Mouse (Mus musculus) midbrain, embryonic 13.5 days (tissue): Measurements from ENCODE around the gene Sfrp5. TPM values are rescaled to one million over a fixed set of nuclear protein-coding genes. Genes with fewer than 3 reads are reported as not detected.

Source experiments
- ATAC-seq: fragments of 200-750 bp; cut with Nextera tagmentation; 2 replicates; pipeline ENCODE4 v1.8.0; 2017; ENCODE audit warnings: mild to moderate bottlenecking, moderate TSS enrichment, moderate library complexity
- H3K27ac ChIP-seq: fragments of 300-500 bp; sonication (generic); 2 replicates; pipeline ENCODE4 v1.5.1; 2015; ENCODE audit warnings: inconsistent platforms, mild to moderate bottlenecking, moderate library complexity
- H3K27me3 ChIP-seq: fragments of 300-500 bp; sonication (generic); 2 replicates; pipeline ENCODE4 v1.6.1; 2015; ENCODE audit warnings: mild to moderate bottlenecking, inconsistent platforms
- H3K36me3 ChIP-seq: fragments of 300-500 bp; sonication (generic); 2 replicates; pipeline ENCODE4 v1.6.1; 2015; ENCODE audit warnings: mild to moderate bottlenecking, inconsistent platforms
- H3K4me1 ChIP-seq: fragments of 300-500 bp; sonication (generic); replicated peaks from 2 replicates; pipeline ENCODE4 v1.6.1; 2015; ENCODE audit warnings: inconsistent platforms
- H3K4me2 ChIP-seq: fragments of 300-500 bp; sonication (generic); replicated peaks from 2 replicates; pipeline ENCODE4 v1.6.1; 2015; ENCODE audit warnings: moderate library complexity, mild to moderate bottlenecking, inconsistent platforms
- H3K4me3 ChIP-seq: fragments of 300-500 bp; sonication (generic); replicated peaks from 2 replicates; pipeline ENCODE4 v1.5.1; 2015; ENCODE audit warnings: mild to moderate bottlenecking, inconsistent platforms
- H3K9ac ChIP-seq: fragments of 300-500 bp; sonication (generic); replicated peaks from 2 replicates; pipeline ENCODE4 v1.6.1; 2015; ENCODE audit warnings: mild to moderate bottlenecking, inconsistent platforms
- H3K9me3 ChIP-seq: fragments of 300-500 bp; sonication (generic); 2 replicates; pipeline ENCODE4 v1.6.1; 2016; ENCODE audit warnings: mild to moderate bottlenecking, inconsistent platforms
- WGBS: fragments of 180-500 bp; shearing (Covaris S2); methylation state at CpG from one replicate; pipeline ENCODE4 v1.1.7; 2015; 5-methylcytosine and 5-hydroxymethylcytosine counted together
- polyA plus RNA-seq: library from polyadenylated mRNA; unstranded; fragments of >200 nt; fragmentation: Nextera tagmentation; extraction: Ambion mirVana; gene quantifications from 2 replicates; pipeline ENCODE4 v1.2.1, GENCODE M21; 2015

Sfrp5 gene
- 0.11 and 0.17 TPM in 2 replicates for polyA plus RNA-seq

- no peak within 1 kb of the TSS for H3K27ac ChIP-seq
- H3K9me3 ChIP-seq = no peaks in the 10 kb centered on the region
- H3K4me3 ChIP-seq = peak within 1 kb of the TSS; percentile 32
- H3K9ac ChIP-seq = peak within 1 kb of the TSS; percentile 32; the same call in 1 of the 2 replicates
- peaks cover 13% of the 10 kb centered on the region for H3K4me1 ChIP-seq
- H3K27me3 ChIP-seq = peaks cover 67% of the 10 kb centered on the region
- peak within 1 kb of the TSS; percentile 49 for H3K4me2 ChIP-seq
- WGBS = under 1% methylated on average over 60 of the region's 60 CpGs
- H3K36me3 ChIP-seq = no peaks in the 10 kb centered on the region
- ATAC-seq = peak; percentile 40
Observed at GRCm38 (mm10) chr19:42201696-42202381, at the start of gene Sfrp5. TSS of gene Sfrp5 (minus strand) at chr19:42202252.

GRCm38 (mm10) chr19:42249976-42250914 lies 48.2 kb upstream of the Sfrp5 start:
- Histone ChIP-seq H3K9ac (no peak overlapping the region), H3K4me2 (no peak overlapping the region), H3K9me3 (no peaks in the 10 kb centered on the region), H3K27me3 (peaks cover 16% of the 10 kb centered on the region), H3K4me1 (peaks cover 4% of the 10 kb centered on the region; the same call in 1 of the 2 replicates), H3K27ac (no peak overlapping the region), H3K36me3 (no peaks in the 10 kb centered on the region), H3K4me3 (no peak overlapping the region)
- WGBS = 79% methylated on average over 11 of the region's 11 CpGs
- no peak for ATAC-seq

- no peak within 1 kb of the TSS for H3K4me3 ChIP-seq
- WGBS = 91% methylated on average over 3 of the region's 3 CpGs
- H3K27me3 ChIP-seq = no peaks in the 10 kb centered on the region
- H3K9ac ChIP-seq = no peak within 1 kb of the TSS
- no peak within 1 kb of the TSS for H3K4me2 ChIP-seq
- H3K9me3 ChIP-seq = no peaks in the 10 kb centered on the region
- no peaks in the 10 kb centered on the region for H3K36me3 ChIP-seq
- H3K4me1 ChIP-seq = no peaks in the 10 kb centered on the region
- no peak within 1 kb of the TSS for H3K27ac ChIP-seq
- ATAC-seq = no peak
Observed at GRCm38 (mm10) chr19:42247519-42247918, 45.5 kb upstream of the Sfrp5 start, which contains the start of gene Golga7b. TSS of gene Golga7b (plus strand) at chr19:42247574.

GRCm38 (mm10) chr19:42246626-42247025 lies 44.6 kb upstream of the Sfrp5 start:
- H3K9ac ChIP-seq = no peak overlapping the region
- H3K27me3 ChIP-seq = no peaks in the 10 kb centered on the region
- H3K4me1 ChIP-seq = no peaks in the 10 kb centered on the region
- no peaks in the 10 kb centered on the region for H3K36me3 ChIP-seq
- H3K9me3 ChIP-seq = no peaks in the 10 kb centered on the region
- WGBS = 57% methylated on average over 5 of the region's 5 CpGs
- ATAC-seq = no peak
- H3K4me3 ChIP-seq = no peak overlapping the region
- no peak overlapping the region for H3K4me2 ChIP-seq
- no peak overlapping the region for H3K27ac ChIP-seq

- H3K4me1 ChIP-seq = 0 out of 2 replicates have a peak, but pooled peaks cover 3% of the 10 kb centered on the region
- no peak overlapping the region for H3K4me3 ChIP-seq
- no peaks in the 10 kb centered on the region for H3K27me3 ChIP-seq
- no peak overlapping the region for H3K9ac ChIP-seq
- H3K27ac ChIP-seq = no peak overlapping the region
- no peak overlapping the region for H3K4me2 ChIP-seq
- no peaks in the 10 kb centered on the region for H3K9me3 ChIP-seq
- ATAC-seq = no peak
- no peaks in the 10 kb centered on the region for H3K36me3 ChIP-seq
- 84% methylated on average over 3 of the region's 3 CpGs for WGBS
Observed at GRCm38 (mm10) chr19:42243401-42243800, 41.3 kb upstream of the Sfrp5 start.

GRCm38 (mm10) chr19:42240881-42241280 lies 38.8 kb upstream of the Sfrp5 start:
- Histone ChIP-seq H3K9ac (no peak overlapping the region), H3K4me3 (no peak overlapping the region), H3K36me3 (no peaks in the 10 kb centered on the region), H3K27me3 (no peaks in the 10 kb centered on the region), H3K27ac (no peak overlapping the region), H3K4me2 (no peak overlapping the region), H3K9me3 (no peaks in the 10 kb centered on the region), H3K4me1 (peaks cover 11% of the 10 kb centered on the region)
- 51% methylated on average over 8 of the region's 8 CpGs for WGBS
- no peak for ATAC-seq

- Histone ChIP-seq H3K36me3 (no peaks in the 10 kb centered on the region), H3K27me3 (no peaks in the 10 kb centered on the region), H3K9ac (no peak overlapping the region), H3K4me3 (no peak overlapping the region), H3K4me1 (peaks cover 11% of the 10 kb centered on the region), H3K27ac (0 out of 2 replicates have a peak overlapping the region, but pooled peaks have one; percentile 54), H3K9me3 (no peaks in the 10 kb centered on the region), H3K4me2 (no peak overlapping the region)
- WGBS = 74% methylated on average over 7 of the region's 7 CpGs
- no peak for ATAC-seq
Observed at GRCm38 (mm10) chr19:42238341-42238715, 36.3 kb upstream of the Sfrp5 start.

GRCm38 (mm10) chr19:42237602-42238340 lies 35.7 kb upstream of the Sfrp5 start:
- Histone ChIP-seq H3K4me1 (peaks cover 11% of the 10 kb centered on the region), H3K9me3 (no peaks in the 10 kb centered on the region), H3K4me3 (no peak overlapping the region), H3K27me3 (no peaks in the 10 kb centered on the region), H3K27ac (peak overlapping the region; percentile 54), H3K4me2 (no peak overlapping the region), H3K9ac (no peak overlapping the region), H3K36me3 (no peaks in the 10 kb centered on the region)
- peak; percentile 79 for ATAC-seq
- 14% methylated on average over 4 of the region's 4 CpGs for WGBS

GRCm38 (mm10) chr19:42230986-42231385 lies 28.9 kb upstream of the Sfrp5 start:
- H3K27me3 ChIP-seq = 0 out of 2 replicates have a peak, but pooled peaks cover 5% of the 10 kb centered on the region
- H3K36me3 ChIP-seq = no peaks in the 10 kb centered on the region
- H3K4me3 ChIP-seq = no peak overlapping the region
- H3K4me1 ChIP-seq = peaks cover 7% of the 10 kb centered on the region; the same call in 1 of the 2 replicates
- ATAC-seq = no peak
- 91% methylated on average over 13 of the region's 13 CpGs for WGBS
- H3K4me2 ChIP-seq = no peak overlapping the region
- no peaks in the 10 kb centered on the region for H3K9me3 ChIP-seq
- no peak overlapping the region for H3K27ac ChIP-seq
- no peak overlapping the region for H3K9ac ChIP-seq

GRCm38 (mm10) chr19:42230288-42230568 lies 28.2 kb upstream of the Sfrp5 start:
- H3K4me1 ChIP-seq = peaks cover 7% of the 10 kb centered on the region; the same call in 1 of the 2 replicates
- H3K9me3 ChIP-seq = no peaks in the 10 kb centered on the region
- H3K27me3 ChIP-seq = 0 out of 2 replicates have a peak, but pooled peaks cover 5% of the 10 kb centered on the region
- H3K36me3 ChIP-seq = no peaks in the 10 kb centered on the region
- H3K4me3 ChIP-seq = no peak overlapping the region
- no peak overlapping the region for H3K27ac ChIP-seq
- H3K9ac ChIP-seq = no peak overlapping the region
- 70% methylated on average over 5 of the region's 5 CpGs for WGBS
- no peak for ATAC-seq
- no peak overlapping the region for H3K4me2 ChIP-seq

- Histone ChIP-seq H3K9me3 (no peaks in the 10 kb centered on the region), H3K4me2 (no peak overlapping the region), H3K27me3 (0 out of 2 replicates have a peak, but pooled peaks cover 5% of the 10 kb centered on the region), H3K4me1 (peaks cover 7% of the 10 kb centered on the region; the same call in 1 of the 2 replicates), H3K27ac (no peak overlapping the region), H3K36me3 (no peaks in the 10 kb centered on the region), H3K9ac (no peak overlapping the region), H3K4me3 (no peak overlapping the region)
- WGBS = 72% methylated on average over 17 of the region's 17 CpGs
- ATAC-seq = no peak
Observed at GRCm38 (mm10) chr19:42229499-42230287, 27.6 kb upstream of the Sfrp5 start.
